In the genomic region with DNA sequence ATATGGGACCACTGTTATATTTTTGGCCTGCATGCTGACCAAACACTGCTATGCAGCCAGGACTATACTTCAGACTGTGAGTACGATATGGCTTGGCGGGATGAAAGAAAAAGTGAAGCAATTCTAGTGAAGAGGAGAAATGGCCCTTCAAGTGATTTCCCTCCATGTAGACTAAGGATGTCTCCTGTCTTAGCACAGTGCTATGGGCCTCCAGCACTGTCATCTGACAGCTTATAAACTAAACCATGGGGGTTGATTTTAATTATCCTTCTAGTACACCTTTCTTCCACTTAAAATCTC, we compare ENCODE assay signal across 10 mouse cellular contexts. TPM values are rescaled to one million over a fixed set of nuclear protein-coding genes. Genes with fewer than 3 reads are reported as not detected.
DNase-seq lines count a peak whose midpoint lies in the region; ATAC-seq and TF ChIP-seq lines count a peak whose summit lies in the region.
"Had no signal": no experiment of that assay in that cellular context is flagged by ENCODE, and none has a peak within 500 bp of the region (broad histone marks: within the 10 kb centered on the region; RNA-seq: fewer than 3 reads in every experiment).

No protein-coding gene starts in this region.

- H3K4me2 ChIP-seq in heart, embryonic 15.5 days = peak overlapping the region; percentile 77
- H3K4me2 ChIP-seq in embryonic facial prominence, embryonic 15.5 days (replicated peaks) = peak overlapping the region; percentile 69
- H3K4me2 ChIP-seq in limb, embryonic 14.5 days (replicated peaks; ENCODE audit: low read depth, low read length, severe bottlenecking) = peak overlapping the region; percentile 78

- no peak for DNase-seq in heart, adult 18-20 months
- peak; percentile 93 for DNase-seq in 3T3-L1 (ENCODE audit: low read depth, low spot score)
- no peak for DNase-seq in limb, embryonic 14.5 days (ENCODE audit: low spot score)
- DNase-seq in frontal cortex, postnatal 36 days (ENCODE audit: low spot score in 2 of 2) = no peak
- DNase-seq in cerebellum, adult 11-12 months = no peak
- DNase-seq in cerebellum, postnatal 36 days = no peak
- DNase-seq: adrenal gland, postnatal 25 days; layer of hippocampus, adult 9-11 months had no signal

- H3K4me3 ChIP-seq in heart, embryonic 15.5 days = peak overlapping the region; percentile 90
- H3K4me3 ChIP-seq in embryonic facial prominence, embryonic 15.5 days (replicated peaks) = peak overlapping the region; percentile 97; the same call in 1 of the 2 replicates
- H3K4me3 ChIP-seq in limb, embryonic 14.5 days (replicated peaks; ENCODE audit: low read length) = no peak overlapping the region

- peak overlapping the region; percentile 89; the same call in 1 of the 2 replicates for H3K9ac ChIP-seq in heart, embryonic 15.5 days
- 0 out of 2 replicates have a peak overlapping the region, but pooled peaks have one; percentile 76 for H3K9ac ChIP-seq in embryonic facial prominence, embryonic 15.5 days
- no peak overlapping the region for H3K9ac ChIP-seq in limb, embryonic 14.5 days (ENCODE audit: low read depth, low read length, severe bottlenecking)

- H3K27me3 ChIP-seq in heart, embryonic 15.5 days = no peaks in the 10 kb centered on the region
- no peaks in the 10 kb centered on the region for H3K27me3 ChIP-seq in embryonic facial prominence, embryonic 15.5 days
- H3K27me3 ChIP-seq in limb, embryonic 14.5 days (ENCODE audit: control insufficient read depth, insufficient read depth, low read length) = no peaks in the 10 kb centered on the region

- no peak for ATAC-seq in heart, embryonic 15.5 days (replicated peaks; ENCODE audit: insufficient number of reproducible peaks, insufficient read depth, low FRiP score, low read depth)
- no peak for ATAC-seq in embryonic facial prominence, embryonic 15.5 days (ENCODE audit: insufficient number of reproducible peaks, low FRiP score, low TSS enrichment, low read depth)
- no peak for ATAC-seq in limb, embryonic 14.5 days (ENCODE audit: low FRiP score, low read depth)

- no peak for TF ChIP-seq POLR2A in limb, embryonic 14.5 days (IDR thresholded peaks at IDR 0.05; ENCODE audit: borderline replicate concordance, extremely low read depth, insufficient read depth, insufficient read length)

- no peak overlapping the region for H3K27ac ChIP-seq in heart, embryonic 15.5 days
- no peak overlapping the region for H3K27ac ChIP-seq in embryonic facial prominence, embryonic 15.5 days (replicated peaks)
- H3K27ac ChIP-seq in limb, embryonic 14.5 days (replicated peaks; ENCODE audit: low read depth, low read length) = no peak overlapping the region

- 88% methylated on average over 2 of the region's 2 CpGs for WGBS in heart, embryonic 15.5 days
- 89% methylated on average over 2 of the region's 2 CpGs for WGBS in embryonic facial prominence, embryonic 15.5 days
- 85% methylated on average over 2 of the region's 2 CpGs for WGBS in limb, embryonic 14.5 days

- no peaks in the 10 kb centered on the region for H3K9me3 ChIP-seq in heart, embryonic 15.5 days (replicated peaks)
- H3K9me3 ChIP-seq in embryonic facial prominence, embryonic 15.5 days (replicated peaks) = no peaks in the 10 kb centered on the region
- H3K9me3 ChIP-seq in limb, embryonic 14.5 days (ENCODE audit: control insufficient read depth, low read length) = no peaks in the 10 kb centered on the region

- peaks cover 25% of the 10 kb centered on the region for H3K4me1 ChIP-seq in heart, embryonic 15.5 days (replicated peaks)
- peaks cover 20% of the 10 kb centered on the region for H3K4me1 ChIP-seq in embryonic facial prominence, embryonic 15.5 days
- peaks cover 8% of the 10 kb centered on the region; the same call in 1 of the 2 replicates for H3K4me1 ChIP-seq in limb, embryonic 14.5 days (ENCODE audit: control insufficient read depth, insufficient read depth, low read length)

- peaks cover 18% of the 10 kb centered on the region for H3K36me3 ChIP-seq in heart, embryonic 15.5 days
- H3K36me3 ChIP-seq in embryonic facial prominence, embryonic 15.5 days = peaks cover 21% of the 10 kb centered on the region
- H3K36me3 ChIP-seq in limb, embryonic 14.5 days (ENCODE audit: control insufficient read depth, insufficient read depth, low read length) = peaks cover 18% of the 10 kb centered on the region

RNA-seq across cellular contexts. Expression of a gene that starts 1.4 kb away (rescaled TPM):
- 35.6 and 38.9 TPM in 2 replicates for polyA plus RNA-seq in heart, embryonic 15.5 days (2015; fragmentation: Nextera tagmentation; extraction: Ambion mirVana)
- total RNA-seq in heart, adult 18-20 months (2021) = 1 to 10 TPM; 7.3 to 8.7 TPM
- 50.7 and 50.8 TPM in 2 replicates for polyA plus RNA-seq in embryonic facial prominence, embryonic 15.5 days (2015; fragmentation: Nextera tagmentation; extraction: Ambion mirVana)
- 41.8 and 53.4 TPM in 2 replicates for polyA plus RNA-seq in limb, embryonic 14.5 days (2012; rRNA removed)
- polyA plus RNA-seq in limb, embryonic 14.5 days (2014; fragmentation: Nextera tagmentation; extraction: Ambion mirVana) = 61.2 and 64.6 TPM in 2 replicates

RNA-seq across cellular contexts. Expression of a gene that starts 45.0 kb away (rescaled TPM):
- polyA plus RNA-seq in heart, embryonic 15.5 days (2015; fragmentation: Nextera tagmentation; extraction: Ambion mirVana) = 7.1 and 8.9 TPM in 2 replicates
- 1 to 10 TPM; 7.8 to 8.2 TPM for total RNA-seq in heart, adult 18-20 months (2021)
- 20.9 and 22.7 TPM in 2 replicates for polyA plus RNA-seq in embryonic facial prominence, embryonic 15.5 days (2015; fragmentation: Nextera tagmentation; extraction: Ambion mirVana)
- 36.2 and 43.8 TPM in 2 replicates for polyA plus RNA-seq in limb, embryonic 14.5 days (2012; rRNA removed)
- polyA plus RNA-seq in limb, embryonic 14.5 days (2014; fragmentation: Nextera tagmentation; extraction: Ambion mirVana) = 21.7 and 26.7 TPM in 2 replicates

RNA-seq across cellular contexts. Expression of a gene that starts 54.7 kb away (rescaled TPM):
- 112 and 128 TPM in 2 replicates for polyA plus RNA-seq in heart, embryonic 15.5 days (2015; fragmentation: Nextera tagmentation; extraction: Ambion mirVana)
- 10 to 100 TPM; 48.1 to 52.0 TPM for total RNA-seq in heart, adult 18-20 months (2021)
- polyA plus RNA-seq in embryonic facial prominence, embryonic 15.5 days (2015; fragmentation: Nextera tagmentation; extraction: Ambion mirVana) = 170 and 174 TPM in 2 replicates
- 86.1 and 94.9 TPM in 2 replicates for polyA plus RNA-seq in limb, embryonic 14.5 days (2012; rRNA removed)
- polyA plus RNA-seq in limb, embryonic 14.5 days (2014; fragmentation: Nextera tagmentation; extraction: Ambion mirVana) = 190 and 194 TPM in 2 replicates
